Mouse (Mus musculus): Measurements from ENCODE around the gene Flad1. TPM values are rescaled to one million over a fixed set of nuclear protein-coding genes. Genes with fewer than 3 reads are reported as not detected.

Gene Flad1
- total and polyA plus RNA-seq, 2 experiments, result 29.0 to 67.3 TPM

- H3K9ac ChIP-seq (ENCODE audit: low read depth, low read length), result no peak overlapping the region
- no peaks in the 10 kb centered on the region for H3K27me3 ChIP-seq (ENCODE audit: control insufficient read depth, insufficient read depth, low read length)
- no peaks in the 10 kb centered on the region for H3K79me2 ChIP-seq (ENCODE audit: control insufficient read depth, insufficient read depth, low read length)
- no peaks in the 10 kb centered on the region for H3K36me3 ChIP-seq (ENCODE audit: control insufficient read depth, insufficient read depth, low read length)
- peaks cover 1% of the 10 kb centered on the region for H3K4me1 ChIP-seq (ENCODE audit: control insufficient read depth, insufficient read depth, low read length)
- H3K27ac ChIP-seq (replicated peaks; ENCODE audit: insufficient read depth, low read depth, low read length), result no peak overlapping the region
- H3K4me3 ChIP-seq (ENCODE audit: insufficient read depth, low read depth, low read length), result no peak overlapping the region
- TF ChIP-seq POLR2A (IDR thresholded peaks at IDR 0.05; ENCODE audit: extremely low read depth, insufficient read depth, low read length) (no peak), CTCF (IDR thresholded peaks at IDR 0.05; ENCODE audit: low read depth, low read length) (no peak)
- no peak for DNase-seq (ENCODE audit: extremely low read depth, low read depth, low spot score)
- 86% methylated on average over 2 of the region's 2 CpGs for whole genome bisulfite sequencing
Measured at GRCm38 (mm10) chr3:89440691-89441090, 29.0 kb upstream of the Flad1 start.

GRCm38 (mm10) chr3:89437269-89437668 is 25.6 kb upstream of the Flad1 start:
- no peak for DNase-seq (ENCODE audit: extremely low read depth, low read depth, low spot score)
- Histone ChIP-seq H3K4me1 (ENCODE audit: control insufficient read depth, insufficient read depth, low read length) (peaks cover 1% of the 10 kb centered on the region), H3K27me3 (ENCODE audit: control insufficient read depth, insufficient read depth, low read length) (no peaks in the 10 kb centered on the region), H3K4me3 (ENCODE audit: insufficient read depth, low read depth, low read length) (no peak overlapping the region), H3K36me3 (ENCODE audit: control insufficient read depth, insufficient read depth, low read length) (peaks cover 6% of the 10 kb centered on the region; the same call in 1 of the 2 replicates), H3K27ac (replicated peaks; ENCODE audit: insufficient read depth, low read depth, low read length) (no peak overlapping the region), H3K9ac (ENCODE audit: low read depth, low read length) (peak overlapping the region; percentile 13; the same call in 1 of the 2 replicates), H3K79me2 (ENCODE audit: control insufficient read depth, insufficient read depth, low read length) (no peaks in the 10 kb centered on the region)
- TF ChIP-seq POLR2A (IDR thresholded peaks at IDR 0.05; ENCODE audit: extremely low read depth, insufficient read depth, low read length) (no peak), CTCF (IDR thresholded peaks at IDR 0.05; ENCODE audit: low read depth, low read length) (no peak)
- WGBS, result 46% methylated on average over 5 of the region's 5 CpGs

DNA sequence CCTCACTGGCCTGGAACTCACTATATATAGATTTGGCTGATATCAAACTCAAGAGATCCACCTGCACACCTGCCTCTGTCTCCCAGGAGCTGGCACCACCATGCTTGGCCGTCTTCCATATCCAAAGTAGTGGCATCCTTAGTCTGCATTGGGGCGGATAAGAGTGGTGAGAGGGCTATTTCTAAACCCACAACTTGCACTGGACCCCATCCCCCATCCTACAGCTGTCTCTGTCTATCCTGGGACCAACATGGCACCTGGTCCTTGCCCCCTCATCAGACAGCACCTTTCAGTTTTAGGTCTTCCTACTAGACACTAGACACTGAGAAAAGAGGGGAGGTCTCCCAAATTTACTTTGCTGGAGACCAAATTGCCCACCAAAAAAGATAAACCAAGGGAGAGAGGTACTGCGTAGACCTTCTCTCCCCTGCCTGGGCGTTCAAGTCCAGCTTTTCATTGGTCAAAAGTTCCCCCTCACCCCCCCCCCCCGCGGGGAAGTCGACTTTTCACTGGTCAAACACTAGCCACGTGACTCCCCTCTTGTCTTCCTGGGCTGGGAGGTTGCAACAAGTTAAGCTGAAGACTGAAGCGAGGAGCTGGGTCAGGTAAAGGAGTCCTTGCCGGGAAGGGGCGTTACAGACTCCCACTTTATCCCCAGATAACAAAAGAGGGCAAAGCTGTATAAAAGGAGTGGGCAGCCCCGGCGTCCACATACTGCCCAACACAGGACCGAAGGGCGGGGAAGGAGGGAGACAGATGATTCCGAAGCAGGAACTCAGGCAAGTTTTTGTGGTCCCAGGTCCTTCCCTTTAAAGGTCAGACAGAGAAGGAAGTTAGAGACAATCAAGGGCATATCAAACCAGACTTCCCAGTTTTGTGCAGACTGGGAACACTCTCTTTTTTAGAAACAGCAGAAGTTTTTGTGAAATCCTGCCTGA is 24.8 kb upstream of the Flad1 start, which contains the start of gene Pbxip1:
TSS of gene Pbxip1 (plus strand) at position 531 of the 938 bp plus-strand sequence.
- peak within 1 kb of the TSS; percentile 71 for H3K9ac ChIP-seq (ENCODE audit: low read depth, low read length)
- TF ChIP-seq CTCF (IDR thresholded peaks at IDR 0.05; ENCODE audit: low read depth, low read length) (no peak), POLR2A (IDR thresholded peaks at IDR 0.05; ENCODE audit: extremely low read depth, insufficient read depth, low read length) (no peak)
- peaks cover 6% of the 10 kb centered on the region; the same call in 1 of the 2 replicates for H3K36me3 ChIP-seq (ENCODE audit: control insufficient read depth, insufficient read depth, low read length)
- 0 out of 2 replicates have a peak within 1 kb of the TSS, but pooled peaks have one; percentile 15 for H3K27ac ChIP-seq (replicated peaks; ENCODE audit: insufficient read depth, low read depth, low read length)
- H3K27me3 ChIP-seq (ENCODE audit: control insufficient read depth, insufficient read depth, low read length), result no peaks in the 10 kb centered on the region
- H3K4me1 ChIP-seq (ENCODE audit: control insufficient read depth, insufficient read depth, low read length), result peaks cover 1% of the 10 kb centered on the region
- peak within 1 kb of the TSS; percentile 43 for H3K4me3 ChIP-seq (ENCODE audit: insufficient read depth, low read depth, low read length)
- 9% methylated on average over 16 of the region's 16 CpGs for WGBS
- peak; percentile 73 for DNase-seq (ENCODE audit: extremely low read depth, low read depth, low spot score)
- no peaks in the 10 kb centered on the region for H3K79me2 ChIP-seq (ENCODE audit: control insufficient read depth, insufficient read depth, low read length)

DNA sequence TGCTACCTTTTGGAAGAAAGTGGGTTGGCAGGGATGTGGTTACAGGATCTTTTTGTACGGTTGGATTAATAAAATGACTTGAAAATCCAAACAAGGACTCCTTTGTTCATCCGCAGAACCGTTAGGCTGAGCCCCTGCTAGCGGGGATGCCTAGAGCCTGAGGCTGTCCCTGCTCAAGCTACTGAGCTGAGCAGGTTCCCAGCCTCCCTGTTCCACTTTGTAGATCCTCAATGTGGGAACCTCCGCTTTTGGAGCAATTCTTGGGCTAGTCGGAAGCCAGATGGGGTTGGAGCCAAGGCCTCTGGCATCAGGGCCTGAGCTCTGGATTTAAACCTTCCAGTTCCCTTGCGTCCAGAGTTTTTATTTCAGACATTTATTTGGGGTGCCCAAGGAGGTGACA is 23.4 kb upstream of the Flad1 start:
- no peaks in the 10 kb centered on the region for H3K27me3 ChIP-seq (ENCODE audit: control insufficient read depth, insufficient read depth, low read length)
- H3K36me3 ChIP-seq (ENCODE audit: control insufficient read depth, insufficient read depth, low read length), result peaks cover 6% of the 10 kb centered on the region; the same call in 1 of the 2 replicates
- TF ChIP-seq POLR2A (IDR thresholded peaks at IDR 0.05; ENCODE audit: extremely low read depth, insufficient read depth, low read length), result no peak
- no peak for TF ChIP-seq CTCF (IDR thresholded peaks at IDR 0.05; ENCODE audit: low read depth, low read length)
- 84% methylated on average over 7 of the region's 7 CpGs for WGBS
- DNase-seq (ENCODE audit: extremely low read depth, low read depth, low spot score), result no peak
- H3K4me3 ChIP-seq (ENCODE audit: insufficient read depth, low read depth, low read length), result no peak overlapping the region
- H3K27ac ChIP-seq (replicated peaks; ENCODE audit: insufficient read depth, low read depth, low read length), result no peak overlapping the region
- H3K4me1 ChIP-seq (ENCODE audit: control insufficient read depth, insufficient read depth, low read length), result peaks cover 5% of the 10 kb centered on the region
- no peak overlapping the region for H3K9ac ChIP-seq (ENCODE audit: low read depth, low read length)
- H3K79me2 ChIP-seq (ENCODE audit: control insufficient read depth, insufficient read depth, low read length), result peaks cover 8% of the 10 kb centered on the region; the same call in 1 of the 2 replicates

DNA sequence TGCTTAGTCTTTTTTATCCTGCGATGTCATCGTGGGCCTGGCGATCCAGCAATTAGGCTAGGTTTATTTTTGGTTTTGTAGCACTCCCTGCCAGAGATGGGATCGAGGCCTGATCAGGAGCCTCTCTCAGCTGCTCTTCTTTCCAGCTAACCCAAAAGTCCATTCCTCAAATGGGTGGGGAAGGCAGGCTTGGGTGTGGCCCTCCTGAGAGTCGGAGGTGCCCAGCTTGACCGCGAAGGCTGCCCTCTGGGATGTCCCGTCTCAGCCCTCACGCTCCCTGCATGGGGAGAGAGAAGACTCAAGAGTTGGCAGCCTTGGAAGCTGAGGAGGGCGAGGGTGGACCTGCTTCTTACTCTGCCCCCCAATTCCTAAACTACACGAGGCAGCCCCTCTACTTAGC is 22.9 kb upstream of the Flad1 start:
- WGBS, result 86% methylated on average over 11 of the region's 11 CpGs
- no peak overlapping the region for H3K9ac ChIP-seq (ENCODE audit: low read depth, low read length)
- H3K27me3 ChIP-seq (ENCODE audit: control insufficient read depth, insufficient read depth, low read length), result no peaks in the 10 kb centered on the region
- peaks cover 5% of the 10 kb centered on the region for H3K4me1 ChIP-seq (ENCODE audit: control insufficient read depth, insufficient read depth, low read length)
- no peak for DNase-seq (ENCODE audit: extremely low read depth, low read depth, low spot score)
- H3K79me2 ChIP-seq (ENCODE audit: control insufficient read depth, insufficient read depth, low read length), result peaks cover 8% of the 10 kb centered on the region; the same call in 1 of the 2 replicates
- no peak overlapping the region for H3K4me3 ChIP-seq (ENCODE audit: insufficient read depth, low read depth, low read length)
- H3K27ac ChIP-seq (replicated peaks; ENCODE audit: insufficient read depth, low read depth, low read length), result no peak overlapping the region
- no peak for TF ChIP-seq CTCF (IDR thresholded peaks at IDR 0.05; ENCODE audit: low read depth, low read length)
- TF ChIP-seq POLR2A (IDR thresholded peaks at IDR 0.05; ENCODE audit: extremely low read depth, insufficient read depth, low read length), result no peak
- peaks cover 6% of the 10 kb centered on the region; the same call in 1 of the 2 replicates for H3K36me3 ChIP-seq (ENCODE audit: control insufficient read depth, insufficient read depth, low read length)

All from liver, adult 2 months (tissue).